Mouse (Mus musculus) layer of hippocampus, postnatal 14 days (tissue): ENCODE results near the gene 4933416C03Rik. TPM values are rescaled to one million over a fixed set of nuclear protein-coding genes. Genes with fewer than 3 reads are reported as not detected.
A peak's percentile ranks its signal among the peaks of the same experiment; 100 is the strongest.

Experiments
- DNase-seq, 2 experiments: peaks; one replicate each; pipeline ENCODE4 v3.0.0; 2021 to 2022; ENCODE audit warnings: low spot score in 2 of 2, mixed read lengths in 1 of 2
- long read RNA-seq, 2 experiments: library from polyadenylated mRNA; stranded (forward); transcript quantifications; one replicate each; pipeline ENCODE4 v2.0.0; 2021
- total RNA-seq, 2 experiments: library from RNA; stranded (reverse); gene quantifications; 2 replicates each; pipeline ENCODE4 v1.2.3; 2021

4933416C03Rik gene
- not detected for total RNA-seq
- long read RNA-seq, experiment 1: 0 reads
- long read RNA-seq, experiment 2: 0 reads

- DNase-seq: no peak
Observed at GRCm38 (mm10) chr10:116113867-116114474, at the start of gene 4933416C03Rik. Gene 4933416C03Rik, minus strand, starts transcription at chr10:116113917.

- no peak for DNase-seq
Observed at GRCm38 (mm10) chr10:116162338-116162737, 48.6 kb upstream of the 4933416C03Rik start.

- DNase-seq: no peak
Observed at GRCm38 (mm10) chr10:116156699-116157098, 43.0 kb upstream of the 4933416C03Rik start.

GRCm38 (mm10) chr10:116154707-116155106 lies 41.0 kb upstream of the 4933416C03Rik start:
- no peak for DNase-seq

GRCm38 (mm10) chr10:116146091-116146490 lies 32.4 kb upstream of the 4933416C03Rik start:
- DNase-seq: no peak

- DNase-seq: no peak
Observed at GRCm38 (mm10) chr10:116143684-116144083, 30.0 kb upstream of the 4933416C03Rik start.

- no peak for DNase-seq
Observed at GRCm38 (mm10) chr10:116140226-116140625, 26.5 kb upstream of the 4933416C03Rik start.

- no peak for DNase-seq
Observed at GRCm38 (mm10) chr10:116135187-116135586, 21.5 kb upstream of the 4933416C03Rik start.

- no peak for DNase-seq
Observed at GRCm38 (mm10) chr10:116132233-116132632, 18.5 kb upstream of the 4933416C03Rik start.

- no peak for DNase-seq
Observed at GRCm38 (mm10) chr10:116131223-116131622, 17.5 kb upstream of the 4933416C03Rik start.

- DNase-seq: peak in 1 of 2 experiments; percentile 10
Observed at GRCm38 (mm10) chr10:116130401-116130800, 16.7 kb upstream of the 4933416C03Rik start.

GRCm38 (mm10) chr10:116125364-116125763 lies 11.6 kb upstream of the 4933416C03Rik start:
- DNase-seq: no peak

- no peak for DNase-seq
Observed at GRCm38 (mm10) chr10:116123808-116124207, 10.1 kb upstream of the 4933416C03Rik start.

- DNase-seq: no peak
Observed at GRCm38 (mm10) chr10:116121463-116121862, 7.7 kb upstream of the 4933416C03Rik start.

GRCm38 (mm10) chr10:116117060-116117459 lies 3.3 kb upstream of the 4933416C03Rik start:
- DNase-seq: peak in 1 of 2 experiments; percentile 12

GRCm38 (mm10) chr10:116115881-116116677 lies 2.4 kb upstream of the 4933416C03Rik start:
- DNase-seq: no peak

- DNase-seq: no peak
Observed at GRCm38 (mm10) chr10:116112868-116113267, 849 bp downstream of the 4933416C03Rik start.

- DNase-seq: no peak
Observed at GRCm38 (mm10) chr10:116108730-116109129, 5.0 kb downstream of the 4933416C03Rik start.

GRCm38 (mm10) chr10:116108176-116108575 lies 5.5 kb downstream of the 4933416C03Rik start:
- DNase-seq: peak; percentile 16 to 55

GRCm38 (mm10) chr10:116098470-116098869 lies 15.2 kb downstream of the 4933416C03Rik start:
- no peak for DNase-seq

- no peak for DNase-seq
Observed at GRCm38 (mm10) chr10:116096466-116096865, 17.3 kb downstream of the 4933416C03Rik start.

- peak in 1 of 2 experiments; percentile 59 for DNase-seq
Observed at GRCm38 (mm10) chr10:116083965-116084364, 29.8 kb downstream of the 4933416C03Rik start.
